Mouse (Mus musculus) myocyte (in vitro differentiated cells): ENCODE measurements around the gene Faf1. TPM values are rescaled to one million over a fixed set of nuclear protein-coding genes. Genes with fewer than 3 reads are reported as not detected.

Experiments used
- H3K27me3 ChIP-seq: one replicate; pipeline ENCODE4 v1.6.1; 2011; ENCODE audit not compliant: control insufficient read depth, insufficient read depth, insufficient read length
- H3K36me3 ChIP-seq: one replicate; pipeline ENCODE4 v1.6.1; 2011; ENCODE audit not compliant: control insufficient read depth, insufficient read depth
- H3K4me2 ChIP-seq: one replicate; pipeline ENCODE4 v1.6.1; 2011; ENCODE audit warnings: low read depth, control low read depth
- H3K4me3 ChIP-seq: one replicate; pipeline ENCODE4 v1.5.1; 2011; ENCODE audit warnings: mild to moderate bottlenecking, control low read depth, moderate library complexity
- H3K79me2 ChIP-seq: one replicate; pipeline ENCODE4 v1.6.1; 2011; ENCODE audit not compliant: control insufficient read depth, insufficient read depth
- H3ac ChIP-seq: one replicate; pipeline ENCODE4 v1.6.1; 2011; ENCODE audit not compliant: control insufficient read depth, insufficient read length
- CEBPB ChIP-seq: IDR thresholded peaks from 2 replicates; pipeline ENCODE4 v1.6.1; 2011; ENCODE audit warnings: mild to moderate bottlenecking, moderate library complexity; ENCODE audit not compliant: poor library complexity, insufficient read depth, severe bottlenecking
- E2F4 ChIP-seq: IDR thresholded peaks from one replicate; pipeline ENCODE4 v1.6.1; 2011; ENCODE audit warnings: mild to moderate bottlenecking, control low read depth, moderate library complexity; ENCODE audit not compliant: insufficient read depth
- MAX ChIP-seq: IDR thresholded peaks from one replicate; pipeline ENCODE4 v1.6.1; 2011; ENCODE audit warnings: low read depth, mild to moderate bottlenecking, control low read depth
- MYOD1 ChIP-seq, 3 experiments: IDR thresholded peaks; one replicate each; pipeline ENCODE4 v1.6.1; 2011; ENCODE audit warnings: control low read depth in 2 of 3, low read depth in 2 of 3, mild to moderate bottlenecking in 2 of 3, moderate library complexity in 1 of 3; ENCODE audit not compliant: insufficient read length in 2 of 3, control insufficient read depth in 1 of 3
- MYOG ChIP-seq, 3 experiments: IDR thresholded peaks; one replicate each; pipeline ENCODE4 v1.6.1; 2011; ENCODE audit warnings: control low read depth in 2 of 3, low read depth in 2 of 3, mild to moderate bottlenecking in 2 of 3; ENCODE audit not compliant: insufficient read length in 2 of 3, control insufficient read depth in 1 of 3, insufficient read depth in 1 of 3
- POLR2A ChIP-seq: IDR thresholded peaks from one replicate; pipeline ENCODE4 v1.6.1; 2011; ENCODE audit warnings: low read depth, mild to moderate bottlenecking, control low read depth, moderate library complexity; ENCODE audit not compliant: insufficient read length
- POLR2AphosphoS2 ChIP-seq: IDR thresholded peaks from one replicate; pipeline ENCODE4 v1.6.1; 2011; ENCODE audit warnings: low read depth, control low read depth; ENCODE audit not compliant: insufficient read length
- REST ChIP-seq: IDR thresholded peaks from one replicate; pipeline ENCODE4 v1.6.1; 2011; ENCODE audit warnings: mild to moderate bottlenecking, control low read depth, moderate library complexity; ENCODE audit not compliant: insufficient read depth, insufficient read length
- SRF ChIP-seq: IDR thresholded peaks from one replicate; pipeline ENCODE4 v1.6.1; 2011; ENCODE audit warnings: low read depth; ENCODE audit not compliant: control insufficient read depth, insufficient read length
- TCF12 ChIP-seq: IDR thresholded peaks from one replicate; pipeline ENCODE4 v1.6.1; 2011; ENCODE audit warnings: mild to moderate bottlenecking, control low read depth; ENCODE audit not compliant: poor library complexity, insufficient read depth, severe bottlenecking
- TCF3 ChIP-seq: IDR thresholded peaks from one replicate; pipeline ENCODE4 v1.6.1; 2011; ENCODE audit warnings: low read depth, control low read depth; ENCODE audit not compliant: insufficient read length
- USF1 ChIP-seq: IDR thresholded peaks from one replicate; pipeline ENCODE4 v1.6.1; 2011; ENCODE audit warnings: low read depth, mild to moderate bottlenecking, control low read depth, moderate library complexity
- polyA plus RNA-seq: library from polyadenylated mRNA; unstranded; fragments of >200 nt; fragmentation: generic; extraction: Trizol; gene quantifications from one replicate; pipeline ENCODE4 v1.2.1, GENCODE M21; 2012; ENCODE audit warnings: missing spikeins

Faf1 gene
- polyA plus RNA-seq, result 30.1 TPM

DNA sequence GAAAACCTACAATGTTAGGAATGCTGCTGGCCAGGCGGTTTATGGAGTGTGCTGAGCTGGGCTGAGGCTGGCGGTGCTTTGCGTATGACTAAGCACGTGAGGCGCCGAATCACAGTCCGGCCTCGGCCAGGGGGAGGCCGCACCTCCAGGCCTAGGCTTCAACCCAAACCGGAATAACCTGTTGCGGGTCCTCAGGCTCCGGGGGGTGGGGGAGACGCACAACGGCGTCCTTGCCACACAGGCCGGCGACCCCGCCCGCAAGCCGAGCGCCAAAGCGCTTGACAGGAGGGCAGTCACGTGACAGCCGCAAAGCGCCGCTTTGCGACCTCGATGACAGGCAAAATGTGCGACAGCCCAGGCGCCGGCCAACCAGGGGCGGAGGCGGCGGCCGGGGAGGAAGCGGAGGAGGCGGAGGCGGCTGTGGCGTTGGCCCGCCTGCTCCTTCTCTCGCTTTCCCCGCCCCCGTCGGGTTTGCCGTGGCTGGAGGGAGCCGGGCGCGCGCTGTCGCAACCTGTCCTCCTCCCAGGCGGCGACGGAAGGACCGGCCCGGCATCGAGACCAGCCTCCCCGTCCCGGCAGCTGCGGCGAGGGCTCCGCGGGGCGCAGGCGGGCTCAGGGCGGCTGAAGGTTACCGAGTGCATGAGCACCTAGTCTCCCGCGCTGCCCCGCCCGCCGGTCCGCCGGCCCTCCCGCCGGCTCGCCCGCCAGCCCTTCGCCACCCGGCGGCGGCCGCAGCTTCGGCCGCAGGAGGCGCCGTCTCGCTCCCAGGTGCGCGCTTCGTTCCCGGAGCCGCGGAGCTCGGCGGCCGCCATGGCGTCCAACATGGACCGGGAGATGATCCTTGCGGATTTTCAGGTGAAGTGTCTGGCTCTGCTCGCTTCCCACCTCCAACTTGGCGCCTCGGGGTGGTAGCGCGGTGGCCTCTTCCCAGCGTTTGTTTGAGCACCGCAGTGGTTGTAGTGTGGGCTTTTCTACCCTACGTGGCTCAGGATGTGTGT, at the start of gene Faf1:
Gene Faf1, plus strand, starts transcription at position 371 of the 998 bp plus-strand sequence.
- Histone ChIP-seq H3K36me3 (no peaks in the 10 kb centered on the region), H3K4me3 (peak within 1 kb of the TSS; percentile 65), H3K4me2 (peak within 1 kb of the TSS; percentile 80), H3ac (peak within 1 kb of the TSS; percentile 79), H3K27me3 (no peaks in the 10 kb centered on the region), H3K79me2 (peaks cover 46% of the 10 kb centered on the region)
- TF ChIP-seq TCF12, result no peak
- TF ChIP-seq MYOD1 (IDR thresholded peaks at IDR 0.05; ENCODE audit: control insufficient read depth in 1 of 3, insufficient read length in 2 of 3, low read depth in 2 of 3), result peak in 1 of 3 experiments; percentile 37
- TF ChIP-seq E2F4, result no peak
- peak; percentile 89 for TF ChIP-seq POLR2A
- no peak for TF ChIP-seq SRF
- peak; percentile 95 for TF ChIP-seq USF1
- peak in 2 of 3 experiments; percentile 32 to 55 for TF ChIP-seq MYOG (IDR thresholded peaks at IDR 0.05; ENCODE audit: control insufficient read depth in 1 of 3, insufficient read depth in 1 of 3, insufficient read length in 2 of 3, low read depth in 2 of 3)
- TF ChIP-seq POLR2AphosphoS2, result peak; percentile 84

GRCm38 (mm10) chr4:109630215-109630614, 46.2 kb upstream of the Faf1 start:
- no peaks in the 10 kb centered on the region for H3K79me2 ChIP-seq
- H3ac ChIP-seq, result no peak overlapping the region
- TF ChIP-seq TCF12, result no peak
- H3K4me2 ChIP-seq, result no peak overlapping the region
- no peaks in the 10 kb centered on the region for H3K36me3 ChIP-seq
- no peak overlapping the region for H3K4me3 ChIP-seq
- no peaks in the 10 kb centered on the region for H3K27me3 ChIP-seq

DNA sequence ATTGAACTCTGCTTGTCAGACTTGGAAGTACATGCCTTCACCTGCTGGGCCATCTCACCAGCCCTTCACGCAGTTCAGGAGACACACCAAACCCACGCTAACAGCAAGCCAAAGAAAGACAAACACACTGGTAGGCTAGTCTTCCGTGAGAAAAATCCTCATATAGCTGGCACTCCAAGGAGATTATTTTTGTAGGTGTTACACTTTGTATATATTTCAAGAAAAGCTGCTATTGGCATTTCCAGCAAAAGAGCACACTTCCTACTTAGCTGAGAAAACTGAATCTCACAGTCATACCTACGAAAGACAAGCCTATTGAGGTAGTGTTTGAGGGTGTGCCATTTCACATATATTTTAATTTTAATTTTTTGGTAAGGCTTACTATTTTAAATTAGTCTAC, 45.4 kb upstream of the Faf1 start:
- no peak overlapping the region for H3K4me3 ChIP-seq
- H3K4me2 ChIP-seq, result no peak overlapping the region
- H3ac ChIP-seq, result no peak overlapping the region
- H3K79me2 ChIP-seq, result no peaks in the 10 kb centered on the region
- H3K27me3 ChIP-seq, result no peaks in the 10 kb centered on the region
- TF ChIP-seq POLR2AphosphoS2 (no peak), E2F4 (no peak), POLR2A (no peak), USF1 (no peak), TCF3 (no peak), MYOG (IDR thresholded peaks at IDR 0.05; ENCODE audit: control insufficient read depth in 1 of 3, insufficient read depth in 1 of 3, insufficient read length in 2 of 3, low read depth in 2 of 3) (no peak)
- H3K36me3 ChIP-seq, result no peaks in the 10 kb centered on the region

DNA sequence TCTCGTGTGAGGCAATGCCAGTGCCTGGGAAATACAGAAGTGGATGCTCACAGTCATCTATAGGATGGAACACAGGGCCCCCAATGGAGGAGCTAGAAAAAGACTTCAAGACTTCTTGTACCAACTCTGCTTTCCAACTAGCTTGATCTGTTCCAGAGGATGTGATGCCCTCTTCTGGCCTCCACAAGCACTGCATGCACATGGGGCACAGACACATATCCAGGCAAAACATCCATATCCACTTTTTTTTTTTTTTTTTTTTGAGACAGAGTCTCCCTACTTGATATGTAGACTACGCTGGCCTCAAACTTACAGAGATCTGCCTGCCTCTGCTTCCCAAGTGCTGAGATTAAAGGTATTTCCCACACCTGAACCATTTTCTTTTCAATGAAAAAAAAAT, 41.4 kb upstream of the Faf1 start:
- Histone ChIP-seq H3ac (no peak overlapping the region), H3K36me3 (no peaks in the 10 kb centered on the region), H3K4me2 (no peak overlapping the region), H3K4me3 (no peak overlapping the region), H3K27me3 (no peaks in the 10 kb centered on the region), H3K79me2 (no peaks in the 10 kb centered on the region)
- no peak for TF ChIP-seq MAX
- no peak for TF ChIP-seq E2F4
- no peak for TF ChIP-seq TCF12
- TF ChIP-seq POLR2A, result no peak
- TF ChIP-seq USF1, result no peak
- TF ChIP-seq TCF3, result no peak
- TF ChIP-seq SRF, result no peak
- TF ChIP-seq POLR2AphosphoS2, result no peak
- no peak for TF ChIP-seq MYOD1 (IDR thresholded peaks at IDR 0.05; ENCODE audit: control insufficient read depth in 1 of 3, insufficient read length in 2 of 3, low read depth in 2 of 3)
- no peak for TF ChIP-seq REST
- no peak for TF ChIP-seq CEBPB
- TF ChIP-seq MYOG (IDR thresholded peaks at IDR 0.05; ENCODE audit: control insufficient read depth in 1 of 3, insufficient read depth in 1 of 3, insufficient read length in 2 of 3, low read depth in 2 of 3), result no peak

GRCm38 (mm10) chr4:109639356-109639755, 37.0 kb upstream of the Faf1 start:
- Histone ChIP-seq H3K27me3 (no peaks in the 10 kb centered on the region), H3K4me2 (no peak overlapping the region), H3K4me3 (no peak overlapping the region), H3K36me3 (no peaks in the 10 kb centered on the region), H3ac (no peak overlapping the region), H3K79me2 (no peaks in the 10 kb centered on the region)
- TF ChIP-seq CEBPB (no peak), MYOD1 (IDR thresholded peaks at IDR 0.05; ENCODE audit: control insufficient read depth in 1 of 3, insufficient read length in 2 of 3, low read depth in 2 of 3) (no peak), REST (no peak), MYOG (IDR thresholded peaks at IDR 0.05; ENCODE audit: control insufficient read depth in 1 of 3, insufficient read depth in 1 of 3, insufficient read length in 2 of 3, low read depth in 2 of 3) (no peak), POLR2AphosphoS2 (no peak), TCF12 (no peak), USF1 (no peak), MAX (no peak), TCF3 (no peak), SRF (no peak), POLR2A (no peak), E2F4 (no peak)
